Mouse (Mus musculus) liver, adult 2 months (tissue): ENCODE results near the gene Slc2a10.

Experiments
- CTCF ChIP-seq: fragments of 200-500 bp; IDR thresholded peaks from 2 replicates; pipeline ENCODE4 v1.5.1; 2011; ENCODE audit warnings: low read depth, low read length, control low read depth
- POLR2A ChIP-seq: fragments of 200-500 bp; IDR thresholded peaks from 2 replicates; pipeline ENCODE4 v1.6.1; 2011; ENCODE audit warnings: low read length, control low read depth; ENCODE audit not compliant: insufficient read depth; ENCODE audit errors: extremely low read depth

GRCm38 (mm10) chr2:165467824-165468452 lies 35.6 kb upstream of the Slc2a10 start:
- TF ChIP-seq CTCF (no peak), POLR2A (no peak)
